9 mouse cellular contexts compared by ENCODE assay signal in genomic region chr11:71749671-71750070, GRCm38 (mm10). TPM values are rescaled to one million over a fixed set of nuclear protein-coding genes. Genes with fewer than 3 reads are reported as not detected.
DNase-seq lines count a peak whose midpoint lies in the region; ATAC-seq and TF ChIP-seq lines count a peak whose summit lies in the region.
"Had no signal": no experiment of that assay in that cellular context is flagged by ENCODE, and none has a peak within 500 bp of the region (broad histone marks: within the 10 kb centered on the region; RNA-seq: fewer than 3 reads in every experiment).

Wscd1 (plus strand) TSS chr11:71749920.

- WGBS in heart, embryonic 13.5 days = 17% methylated on average over 5 of the region's 5 CpGs
- 4% methylated on average over 5 of the region's 5 CpGs for WGBS in forebrain, embryonic 13.5 days

- H3K27ac ChIP-seq in heart, embryonic 13.5 days (replicated peaks) = no peak within 1 kb of the TSS
- H3K27ac ChIP-seq in forebrain, embryonic 13.5 days = peak within 1 kb of the TSS; percentile 82

- H3K27me3 ChIP-seq in heart, embryonic 13.5 days (replicated peaks) = peaks cover 59% of the 10 kb centered on the region
- H3K27me3 ChIP-seq in forebrain, embryonic 13.5 days = no peaks in the 10 kb centered on the region

- peak; percentile 74; the same call in 1 of the 2 replicates for TF ChIP-seq CTCF in brain, embryonic 14.5 days (IDR thresholded peaks at IDR 0.05; ENCODE audit: borderline replicate concordance, extremely low read depth, insufficient read depth, insufficient read length)

- peak within 1 kb of the TSS; percentile 79 for H3K9ac ChIP-seq in heart, embryonic 13.5 days
- H3K9ac ChIP-seq in forebrain, embryonic 13.5 days = peak within 1 kb of the TSS; percentile 95

- TF ChIP-seq POLR2A in brain, embryonic 14.5 days (IDR thresholded peaks at IDR 0.05; ENCODE audit: borderline replicate concordance, extremely low read depth, insufficient read depth, insufficient read length, poor library complexity, severe bottlenecking) = no peak

- 0 out of 2 replicates have a peak, but pooled peaks cover 4% of the 10 kb centered on the region for H3K9me3 ChIP-seq in heart, embryonic 13.5 days
- no peaks in the 10 kb centered on the region for H3K9me3 ChIP-seq in forebrain, embryonic 13.5 days (replicated peaks)

- no peak for DNase-seq in heart, adult 9 months (ENCODE audit: low spot score in 2 of 2)
- peak; percentile 77 for DNase-seq in brain, embryonic 14.5 days (ENCODE audit: low read depth)
- DNase-seq in kidney, postnatal 4 days = peak; percentile 50 to 63
- peak; percentile 61 for DNase-seq in mesoderm, embryonic 11.5 days (ENCODE audit: low read depth, low spot score)
- DNase-seq in ovary, postnatal 36 days (ENCODE audit: low spot score) = no peak
- no peak for DNase-seq in frontal cortex, postnatal 25 days (ENCODE audit: low spot score in 2 of 2)

- ATAC-seq in heart, embryonic 13.5 days (ENCODE audit: extremely low read depth, insufficient number of reproducible peaks, low FRiP score, low TSS enrichment) = no peak
- no peak for ATAC-seq in forebrain, embryonic 13.5 days
- ATAC-seq: Patski had no signal

- peaks cover 10% of the 10 kb centered on the region for H3K4me1 ChIP-seq in heart, embryonic 13.5 days
- H3K4me1 ChIP-seq in forebrain, embryonic 13.5 days = peaks cover 42% of the 10 kb centered on the region

- no peaks in the 10 kb centered on the region for H3K36me3 ChIP-seq in heart, embryonic 13.5 days
- H3K36me3 ChIP-seq in forebrain, embryonic 13.5 days (ENCODE audit: poor library complexity, severe bottlenecking) = no peaks in the 10 kb centered on the region

- H3K4me2 ChIP-seq in heart, embryonic 13.5 days = peak within 1 kb of the TSS; percentile 98
- H3K4me2 ChIP-seq in forebrain, embryonic 13.5 days = peak within 1 kb of the TSS; percentile 93

- peak within 1 kb of the TSS; percentile 64 for H3K4me3 ChIP-seq in heart, embryonic 13.5 days
- peak within 1 kb of the TSS; percentile 88 for H3K4me3 ChIP-seq in forebrain, embryonic 13.5 days

RNA-seq across cellular contexts. Expression of gene Wscd1, which starts in this region (rescaled TPM):
- 4.1 and 4.8 TPM in 2 replicates for polyA plus RNA-seq in heart, embryonic 13.5 days (2015; fragmentation: Nextera tagmentation; extraction: Ambion mirVana)
- polyA plus RNA-seq in brain, embryonic 14.5 days (2012; rRNA removed) = 41.3 and 62.4 TPM in 2 replicates
- 47.7 and 54.3 TPM in 2 replicates for polyA plus RNA-seq in forebrain, embryonic 13.5 days (2015; fragmentation: Nextera tagmentation; extraction: Ambion mirVana)

Comparison
In these comparisons a context has a peak if more than half of its experiments do, and no peak if none do; other contexts are left out.
1. DNase-seq: peak in brain, embryonic 14.5 days (single experiment), kidney, postnatal 4 days (2 of 2) and mesoderm, embryonic 11.5 days (single experiment); none in heart, adult 9 months (0 of 2), ovary, postnatal 36 days (single experiment) and frontal cortex, postnatal 25 days (0 of 2).